In the genomic region with DNA sequence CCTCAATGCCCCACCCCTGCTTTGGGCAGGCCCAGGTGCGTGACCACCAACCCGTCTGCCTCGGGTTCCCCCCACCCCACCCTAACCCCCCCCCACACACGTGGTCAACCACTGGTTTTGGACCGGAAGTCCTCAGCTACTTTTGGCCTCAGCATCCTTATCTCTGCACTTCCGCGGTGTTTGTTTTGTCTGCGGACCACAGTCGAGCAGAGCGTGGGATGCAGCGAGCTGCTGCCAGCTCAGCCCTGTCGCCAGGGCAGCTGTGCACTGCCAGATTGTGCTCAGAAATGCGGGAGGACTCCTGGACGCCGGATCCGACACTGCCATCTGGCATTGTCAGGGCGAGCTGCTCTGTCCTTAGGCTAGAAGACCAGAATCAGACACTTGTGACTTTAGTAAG, we compare ENCODE assay signal across 8 mouse cellular contexts. TPM values are rescaled to one million over a fixed set of nuclear protein-coding genes. Genes with fewer than 3 reads are reported as not detected.
A peak's percentile ranks its signal among the peaks of the same experiment; 100 is the strongest.
DNase-seq lines count a peak whose midpoint lies in the region; ATAC-seq lines count a peak whose summit lies in the region.

No protein-coding gene starts in this region.

- H3K4me2 ChIP-seq in kidney, embryonic 16.5 days (replicated peaks; ENCODE audit: low read depth, low read length), result no peak overlapping the region

- no peak for DNase-seq in kidney, adult 11 months
- peak; percentile 50 for DNase-seq in layer of hippocampus, postnatal 10 days (ENCODE audit: low spot score in 2 of 2)
- peak; percentile 60 for DNase-seq in ovary, postnatal 36 days (ENCODE audit: low spot score)
- DNase-seq in embryo, embryonic 10.5 days (ENCODE audit: low spot score), result no peak
- no peak for DNase-seq in c-Kit-positive CD71-positive TER-119-positive erythroid progenitor cells, embryonic 14.5 days (ENCODE audit: low spot score)
- DNase-seq in adrenal gland, adult 8-10 months, result no peak

- no peak overlapping the region for H3K4me3 ChIP-seq in kidney, embryonic 16.5 days (ENCODE audit: low read length)

- no peaks in the 10 kb centered on the region for H3K4me1 ChIP-seq in kidney, embryonic 16.5 days (ENCODE audit: insufficient read depth, low read length)

- H3K27ac ChIP-seq in kidney, embryonic 16.5 days (ENCODE audit: low read length), result no peak overlapping the region

- no peaks in the 10 kb centered on the region for H3K27me3 ChIP-seq in kidney, embryonic 16.5 days (ENCODE audit: insufficient read depth, low read length)

- H3K9ac ChIP-seq in kidney, embryonic 16.5 days (replicated peaks; ENCODE audit: low read length), result no peak overlapping the region

- H3K36me3 ChIP-seq in kidney, embryonic 16.5 days (ENCODE audit: insufficient read depth, low read length), result no peaks in the 10 kb centered on the region

- 49% methylated on average over 16 of the region's 17 CpGs for WGBS in kidney, embryonic 16.5 days

- H3K9me3 ChIP-seq in kidney, embryonic 16.5 days (ENCODE audit: low read length), result no peaks in the 10 kb centered on the region

- peak; percentile 54; the same call in 1 of the 2 replicates for ATAC-seq in kidney, embryonic 16.5 days (ENCODE audit: low FRiP score, low TSS enrichment)
- peak; percentile 81; the same call in 1 of the 2 replicates for ATAC-seq in common myeloid progenitor, adult 5-6 weeks (replicated peaks; ENCODE audit: low read depth, poor library complexity, severe bottlenecking)

RNA-seq across cellular contexts. Expression of gene Cyb561, which starts 6.2 kb away (rescaled TPM):
- 33.9 and 37.3 TPM in 2 replicates for polyA plus RNA-seq in kidney, embryonic 16.5 days (2015; fragmentation: Nextera tagmentation; extraction: Ambion mirVana)
- 1.4 and 2.2 TPM in 2 replicates for total RNA-seq in common myeloid progenitor, adult 5-6 weeks (2017)
- total RNA-seq in layer of hippocampus, postnatal 10 days (2021), result 10 to 100 TPM; 31.6 to 42.5 TPM
- total RNA-seq in adrenal gland, adult 8-10 months (2022), result 100 to 1,000 TPM; 214 to 322 (median 255) TPM

RNA-seq across cellular contexts. Expression of gene Ace, which starts 8.4 kb away (rescaled TPM):
- 17.5 and 18.6 TPM in 2 replicates for polyA plus RNA-seq in kidney, embryonic 16.5 days (2015; fragmentation: Nextera tagmentation; extraction: Ambion mirVana)
- 0.19 and 0.27 TPM in 2 replicates for total RNA-seq in common myeloid progenitor, adult 5-6 weeks (2017)
- total RNA-seq in layer of hippocampus, postnatal 10 days (2021), result 10 to 100 TPM; 11.1 to 12.6 TPM
- total RNA-seq in adrenal gland, adult 8-10 months (2022), result 10 to 100 TPM in 3 of 4 experiments, 1 to 10 TPM in 1; 9.4 to 22.2 (median 12.1) TPM

RNA-seq across cellular contexts. Expression of gene Ace3, which starts 35.1 kb away (rescaled TPM):
- not detected in 2 replicates for polyA plus RNA-seq in kidney, embryonic 16.5 days (2015; fragmentation: Nextera tagmentation; extraction: Ambion mirVana)
- not detected in 2 replicates for total RNA-seq in common myeloid progenitor, adult 5-6 weeks (2017)
- total RNA-seq in layer of hippocampus, postnatal 10 days (2021), result not detected
- total RNA-seq in adrenal gland, adult 8-10 months (2022), result not detected

RNA-seq across cellular contexts. Expression of gene Kcnh6, which starts 48.6 kb away (rescaled TPM):
- polyA plus RNA-seq in kidney, embryonic 16.5 days (2015; fragmentation: Nextera tagmentation; extraction: Ambion mirVana), result 0.19 and 0.25 TPM in 2 replicates
- not detected in 2 replicates for total RNA-seq in common myeloid progenitor, adult 5-6 weeks (2017)
- total RNA-seq in layer of hippocampus, postnatal 10 days (2021), result under 1 TPM; 0.76 to 0.82 TPM
- under 1 TPM; 0.31 to 0.67 (median 0.40) TPM for total RNA-seq in adrenal gland, adult 8-10 months (2022)

Comparison
In these comparisons a context has a peak if more than half of its experiments do, and no peak if none do; other contexts are left out.
1. DNase-seq: peak in layer of hippocampus, postnatal 10 days (2 of 2) and ovary, postnatal 36 days (single experiment); none in kidney, adult 11 months (single experiment), embryo, embryonic 10.5 days (single experiment), c-Kit-positive CD71-positive TER-119-positive erythroid progenitor cells, embryonic 14.5 days (single experiment) and adrenal gland, adult 8-10 months (single experiment).
2. RNA of gene Cyb561, which starts 6.2 kb away (total RNA-seq): 214 to 322 TPM in adrenal gland, adult 8-10 months and 31.6 to 42.5 TPM in layer of hippocampus, postnatal 10 days; 1.4 to 2.2 TPM in common myeloid progenitor, adult 5-6 weeks; every median in the first group is over 10 times any median in the second.